Mouse (Mus musculus) CH12.LX (cell line): ENCODE results near the gene Ttn. TPM values are rescaled to one million over a fixed set of nuclear protein-coding genes. Genes with fewer than 3 reads are reported as not detected.

Experiments
- DNase-seq: peaks from one replicate; pipeline ENCODE4 v3.0.0-alpha.2; 2013; ENCODE audit errors: extremely low read depth
- H3K27ac ChIP-seq: 2 replicates; pipeline ENCODE4 v1.5.1; 2012; ENCODE audit warnings: low read depth, mild to moderate bottlenecking, control low read depth, moderate library complexity; ENCODE audit not compliant: insufficient read depth
- H3K27me3 ChIP-seq: replicated peaks from 2 replicates; pipeline ENCODE3; 2012; ENCODE audit warnings: inconsistent platforms
- H3K36me3 ChIP-seq, 2 experiments: replicated peaks in 1 of 2; 2 replicates each; pipeline versions ENCODE3 to v1.6.1; 2012; ENCODE audit warnings: inconsistent platforms in 1 of 2, low read length in 1 of 2, mild to moderate bottlenecking in 1 of 2, mixed read lengths in 1 of 2, moderate library complexity in 1 of 2; ENCODE audit not compliant: control insufficient read depth in 1 of 2, insufficient read depth in 1 of 2
- H3K4me1 ChIP-seq, 2 experiments: 2 replicates each; pipeline ENCODE4 v1.6.1; 2012; ENCODE audit warnings: inconsistent platforms in 1 of 2, moderate library complexity in 1 of 2; ENCODE audit not compliant: insufficient read depth in 2 of 2, control insufficient read depth in 1 of 2
- H3K4me2 ChIP-seq: 2 replicates; pipeline ENCODE4 v1.6.1; 2012; ENCODE audit warnings: low read depth, mild to moderate bottlenecking, control low read depth; ENCODE audit not compliant: poor library complexity, insufficient read depth, severe bottlenecking
- H3K4me3 ChIP-seq, 3 experiments: fragments of 150-350 bp in 1 of 3; sonication (generic) in 1 of 3; replicated peaks in 1 of 3; 2 replicates each; pipeline versions ENCODE3 to v1.5.1; 2011 to 2012; ENCODE audit warnings: low read depth in 2 of 3, low read length in 2 of 3, mild to moderate bottlenecking in 2 of 3, moderate library complexity in 2 of 3, control low read depth in 1 of 3, improper control_type of control experiment in 1 of 3, inconsistent platforms in 1 of 3, mixed read lengths in 1 of 3; ENCODE audit not compliant: poor library complexity in 1 of 3
- H3K79me2 ChIP-seq: replicated peaks from 2 replicates; pipeline ENCODE4 v1.6.1; 2012; ENCODE audit warnings: mild to moderate bottlenecking, moderate library complexity; ENCODE audit not compliant: control insufficient read depth, poor library complexity, insufficient read depth, severe bottlenecking; ENCODE audit errors: extremely low read depth
- H3K9ac ChIP-seq: 2 replicates; pipeline ENCODE4 v1.6.1; 2012; ENCODE audit warnings: low read depth, mild to moderate bottlenecking, control low read depth, moderate library complexity; ENCODE audit not compliant: insufficient read depth
- H3K9me3 ChIP-seq: replicated peaks from 2 replicates; pipeline ENCODE3; 2012; ENCODE audit warnings: low read length, inconsistent platforms, mixed read lengths
- BHLHE40 ChIP-seq: IDR thresholded peaks from 2 replicates; pipeline ENCODE4 v1.6.1; 2011; ENCODE audit warnings: mild to moderate bottlenecking, low read depth, low read length, improper control_type of control experiment
- CHD1 ChIP-seq: IDR thresholded peaks from 2 replicates; pipeline ENCODE4 v1.6.1; 2012; ENCODE audit warnings: low read depth, low read length, improper control_type of control experiment, inconsistent platforms
- CHD2 ChIP-seq: IDR thresholded peaks from 2 replicates; pipeline ENCODE4 v1.6.1; 2011; ENCODE audit warnings: low read length, improper control_type of control experiment
- E2F4 ChIP-seq: IDR thresholded peaks from 2 replicates; pipeline ENCODE4 v1.6.1; 2011; ENCODE audit warnings: low read depth, low read length, improper control_type of control experiment; ENCODE audit not compliant: insufficient replicate concordance
- EP300 ChIP-seq: IDR thresholded peaks from 2 replicates; pipeline ENCODE4 v1.6.1; 2011; ENCODE audit warnings: low read length, improper control_type of control experiment
- ETS1 ChIP-seq: conservative IDR thresholded peaks from 2 replicates; pipeline ENCODE4 v1.6.1; 2012; ENCODE audit warnings: low read depth, mild to moderate bottlenecking, inconsistent platforms, low read length, improper control_type of control experiment, moderate library complexity
- GABPA ChIP-seq: IDR thresholded peaks from 2 replicates; pipeline ENCODE4 v1.6.1; 2012; ENCODE audit warnings: low read depth, low read length, improper control_type of control experiment, inconsistent platforms; ENCODE audit not compliant: insufficient replicate concordance
- HCFC1 ChIP-seq: IDR thresholded peaks from 2 replicates; pipeline ENCODE4 v1.6.1; 2012; ENCODE audit warnings: low read depth, mild to moderate bottlenecking, inconsistent platforms, low read length, improper control_type of control experiment
- IRF4 ChIP-seq: IDR thresholded peaks from 2 replicates; pipeline ENCODE4 v1.6.1; 2014; ENCODE audit warnings: low read depth, mild to moderate bottlenecking, inconsistent platforms, low read length, improper control_type of control experiment
- JUN ChIP-seq: IDR thresholded peaks from 2 replicates; pipeline ENCODE4 v1.6.1; 2011; ENCODE audit warnings: low read depth, mild to moderate bottlenecking, low read length, improper control_type of control experiment, moderate library complexity; ENCODE audit not compliant: insufficient read depth
- KAT2A ChIP-seq: IDR thresholded peaks from 2 replicates; pipeline ENCODE4 v1.6.1; 2012; ENCODE audit warnings: low read length, improper control_type of control experiment, inconsistent platforms; ENCODE audit not compliant: insufficient replicate concordance
- MAX ChIP-seq: IDR thresholded peaks from 2 replicates; pipeline ENCODE4 v1.6.1; 2011; ENCODE audit warnings: low read length, improper control_type of control experiment
- MXI1 ChIP-seq: IDR thresholded peaks from 2 replicates; pipeline ENCODE4 v1.6.1; 2011; ENCODE audit warnings: mild to moderate bottlenecking, low read depth, low read length, improper control_type of control experiment
- MYC ChIP-seq: IDR thresholded peaks from 2 replicates; pipeline ENCODE4 v1.6.1; 2011; ENCODE audit warnings: low read depth, mild to moderate bottlenecking, improper control_type of control experiment, low read length
- NELFE ChIP-seq: IDR thresholded peaks from 2 replicates; pipeline ENCODE4 v1.6.1; 2011; ENCODE audit warnings: low read depth, low read length, improper control_type of control experiment
- PAX5 ChIP-seq: IDR thresholded peaks from 2 replicates; pipeline ENCODE4 v1.6.1; 2012; ENCODE audit warnings: low read length, inconsistent platforms, mixed read lengths
- POLR2A ChIP-seq: IDR thresholded peaks from 2 replicates; pipeline ENCODE4 v1.6.1; 2011; ENCODE audit warnings: low read depth, mild to moderate bottlenecking, improper control_type of control experiment, low read length
- RAD21 ChIP-seq: IDR thresholded peaks from 2 replicates; pipeline ENCODE4 v1.6.1; 2011; ENCODE audit warnings: low read depth, mild to moderate bottlenecking, low read length, improper control_type of control experiment, moderate library complexity
- RCOR1 ChIP-seq: conservative IDR thresholded peaks from 2 replicates; pipeline ENCODE4 v1.6.1; 2012; ENCODE audit warnings: low read depth, mild to moderate bottlenecking, inconsistent platforms, low read length, improper control_type of control experiment
- SIN3A ChIP-seq: IDR thresholded peaks from 2 replicates; pipeline ENCODE4 v1.6.1; 2012; ENCODE audit warnings: low read length, improper control_type of control experiment, inconsistent platforms
- SMC3 ChIP-seq: IDR thresholded peaks from 2 replicates; pipeline ENCODE4 v1.6.1; 2011; ENCODE audit warnings: low read depth, low read length, improper control_type of control experiment
- TBP ChIP-seq: conservative IDR thresholded peaks from 2 replicates; pipeline ENCODE4 v1.6.1; 2011; ENCODE audit warnings: low read depth, low read length, improper control_type of control experiment
- UBTF ChIP-seq: IDR thresholded peaks from 2 replicates; pipeline ENCODE4 v1.6.1; 2012; ENCODE audit warnings: low read depth, mild to moderate bottlenecking, inconsistent platforms, low read length, improper control_type of control experiment, moderate library complexity
- USF2 ChIP-seq: conservative IDR thresholded peaks from 2 replicates; pipeline ENCODE4 v1.6.1; 2011; ENCODE audit warnings: low read depth, low read length, improper control_type of control experiment
- ZC3H11A ChIP-seq: IDR thresholded peaks from 2 replicates; pipeline ENCODE4 v1.6.1; 2012; ENCODE audit warnings: low read depth, mild to moderate bottlenecking, inconsistent platforms, low read length, improper control_type of control experiment
- ZMIZ1 ChIP-seq: IDR thresholded peaks from 2 replicates; pipeline ENCODE4 v1.6.1; 2012; ENCODE audit warnings: low read depth, mild to moderate bottlenecking, inconsistent platforms, low read length, improper control_type of control experiment
- ZNF384 ChIP-seq: IDR thresholded peaks from 2 replicates; pipeline ENCODE4 v1.6.1; 2012; ENCODE audit warnings: low read depth, low read length, improper control_type of control experiment, inconsistent platforms
- dilution Hi-C: fragments of 300-500 bp; cut with MboI; formaldehyde crosslinking; loops from 2 replicates; pipeline ENCODE4 v1.14.3; 2020; ENCODE audit warnings: low sequenced_read_pairs; ENCODE audit not compliant: extremely low pct_unique_long_range_greater_than_20kb, extremely low pct_ligation_motif_present
- in situ Hi-C: fragments of 300-500 bp; cut with MboI; formaldehyde crosslinking; loops from 3 replicates; pipeline ENCODE4 v1.14.3; 2019; ENCODE audit warnings: low sequenced_read_pairs, low pct_ligation_motif_present, low pct_unique_long_range_greater_than_20kb, mixed read lengths
- polyA plus RNA-seq: library from polyadenylated mRNA; unstranded; fragments of >175 nt; gene quantifications from 2 replicates; pipeline ENCODE4 v1.2.1, GENCODE M21; 2012; ENCODE audit warnings: low read depth; ENCODE audit not compliant: insufficient read length
- total RNA-seq, 2 experiments: library from RNA; depleted of rRNA; stranded (reverse); fragments of 300-350 nt in 1 of 2; fragments of >200 nt in 1 of 2; gene quantifications; 2 replicates each; pipeline ENCODE4 v1.2.3; 2012 to 2014

Ttn gene
- total and polyA plus RNA-seq, 3 experiments: 0.23 to 4.2 (median 0.60) TPM

DNA sequence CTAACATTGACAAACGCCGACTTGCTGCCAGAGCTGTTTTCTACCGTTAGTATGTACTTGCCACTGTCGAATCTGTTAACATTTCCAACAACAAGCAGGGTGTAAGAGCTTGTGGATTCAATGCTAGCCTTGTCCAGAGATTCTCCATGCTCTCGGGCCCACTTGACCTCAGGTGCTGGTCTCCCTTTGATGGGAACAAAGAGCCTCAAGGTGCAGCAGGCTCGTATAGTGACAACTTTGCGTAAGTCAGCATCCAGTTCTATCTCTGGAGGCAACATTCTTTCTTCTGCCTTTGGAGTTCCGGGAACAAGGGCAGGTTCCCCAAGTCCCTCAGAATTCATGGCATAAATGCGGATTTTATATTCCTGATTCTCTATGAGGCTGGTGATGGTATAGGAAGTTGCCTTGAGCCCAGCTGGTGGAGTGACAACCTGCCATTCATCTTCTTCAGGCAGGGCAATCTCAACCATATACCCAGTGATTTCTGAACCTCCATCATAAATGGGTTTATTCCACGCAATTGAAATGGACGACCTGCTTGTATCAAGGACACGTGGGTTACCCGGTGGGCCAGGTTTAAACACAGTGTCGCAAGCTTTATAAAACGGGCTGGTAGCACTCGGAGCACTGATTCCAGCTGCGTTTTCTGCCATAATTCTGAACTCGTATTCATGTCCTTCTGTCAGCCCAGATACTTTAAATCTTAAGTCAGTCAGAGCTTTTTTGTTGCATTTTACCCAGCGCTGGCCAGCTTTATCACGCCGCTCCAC, 232.8 kb downstream of the Ttn start:
- H3K9me3 ChIP-seq: peaks cover 69% of the 10 kb centered on the region
- no peaks in the 10 kb centered on the region for H3K4me1 ChIP-seq
- no peak overlapping the region for H3K4me3 ChIP-seq
- H3K27ac ChIP-seq: no peak overlapping the region
- DNase-seq: no peak
- peaks cover 36 to 44% of the 10 kb centered on the region in 2 experiments for H3K36me3 ChIP-seq
- no peaks in the 10 kb centered on the region for H3K27me3 ChIP-seq
- dilution Hi-C loops (no loop called here), in situ Hi-C loops (no loop called here)
- TF ChIP-seq POLR2A (no peak), MAX (no peak), EP300 (no peak), ZC3H11A (no peak), IRF4 (no peak), JUN (no peak), ZMIZ1 (no peak), PAX5 (no peak), MYC (no peak), UBTF (no peak), KAT2A (no peak), SMC3 (no peak), E2F4 (no peak), RAD21 (no peak), TBP (no peak), HCFC1 (no peak), NELFE (no peak), CHD1 (no peak), ZNF384 (no peak), RCOR1 (no peak)
- H3K79me2 ChIP-seq: no peaks in the 10 kb centered on the region
- no peak overlapping the region for H3K9ac ChIP-seq
- H3K4me2 ChIP-seq: no peak overlapping the region

DNA sequence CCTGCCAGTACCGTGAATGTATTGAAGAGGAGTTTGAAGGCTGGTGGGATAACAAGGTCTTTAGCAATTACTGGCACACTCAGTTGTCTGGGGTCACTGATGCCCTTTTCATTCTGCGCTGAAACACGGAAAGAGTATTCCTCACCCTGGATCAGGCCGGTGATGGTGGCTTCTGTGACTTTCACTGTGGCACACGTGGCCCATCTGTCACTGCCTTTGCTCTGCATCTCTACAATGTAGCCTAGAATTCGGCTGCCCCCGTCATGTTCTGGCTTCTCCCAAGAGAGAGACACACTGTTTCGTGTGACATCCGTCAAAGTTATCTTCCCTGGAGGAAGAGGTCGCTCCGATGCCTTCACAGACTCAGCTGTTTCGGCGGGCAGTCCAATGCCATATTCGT, 233.7 kb downstream of the Ttn start:
- DNase-seq: no peak
- dilution Hi-C loops (no loop called here), in situ Hi-C loops (no loop called here)
- no peaks in the 10 kb centered on the region for H3K4me1 ChIP-seq
- H3K27me3 ChIP-seq: no peaks in the 10 kb centered on the region
- TF ChIP-seq GABPA (no peak), IRF4 (no peak), MXI1 (no peak), SMC3 (no peak), CHD2 (no peak), NELFE (no peak), USF2 (no peak), BHLHE40 (no peak), ZMIZ1 (no peak), RCOR1 (no peak), POLR2A (no peak), ETS1 (no peak), SIN3A (no peak)
- H3K36me3 ChIP-seq: peaks cover 28 to 35% of the 10 kb centered on the region in 2 experiments
- no peak overlapping the region for H3K27ac ChIP-seq
- H3K4me2 ChIP-seq: no peak overlapping the region
- H3K9me3 ChIP-seq: peaks cover 70% of the 10 kb centered on the region
- no peaks in the 10 kb centered on the region for H3K79me2 ChIP-seq
- no peak overlapping the region for H3K9ac ChIP-seq
- H3K4me3 ChIP-seq: no peak overlapping the region
